Mouse (Mus musculus): ENCODE results near the gene Nfia. TPM values are rescaled to one million over a fixed set of nuclear protein-coding genes. Genes with fewer than 3 reads are reported as not detected.

Gene Nfia
- total RNA-seq, 1 experiment = 0.27 TPM

- H3K36me3 ChIP-seq (ENCODE audit: control insufficient read depth, insufficient read depth, low read length, poor library complexity, severe bottlenecking) = no peaks in the 10 kb centered on the region
- in situ Hi-C loops (cut with MboI; ENCODE audit: low sequenced_read_pairs in 2 of 2, unreplicated experiment in 2 of 2) = no loop called here
Measured at GRCm38 (mm10) chr4:98142879-98143436, 370.4 kb downstream of the Nfia start.

GRCm38 (mm10) chr4:98150576-98150975 lies 378.0 kb downstream of the Nfia start:
- no peaks in the 10 kb centered on the region for H3K9me3 ChIP-seq (ENCODE audit: control insufficient read depth, insufficient read depth, low read depth, low read length)
- DNase-seq (ENCODE audit: low read depth, low spot score) = no peak
- in situ Hi-C loops (cut with MboI; ENCODE audit: low sequenced_read_pairs in 2 of 2, unreplicated experiment in 2 of 2) = no loop called here
- no peak overlapping the region for H3K4me3 ChIP-seq (ENCODE audit: insufficient read depth in 1 of 2, low read depth in 1 of 2, low read length in 2 of 2, poor library complexity in 1 of 2, severe bottlenecking in 1 of 2)
- H3K27ac ChIP-seq (ENCODE audit: insufficient read depth, low read depth, low read length, poor library complexity, severe bottlenecking) = no peak overlapping the region
- H3K4me1 ChIP-seq (ENCODE audit: control insufficient read depth in 2 of 2, insufficient read depth in 2 of 2, low read length in 2 of 2, poor library complexity in 1 of 2) = no peaks in the 10 kb centered on the region
- TF ChIP-seq CHD2 (IDR thresholded peaks at IDR 0.05; ENCODE audit: low read depth, low read length) = no peak
- no peak overlapping the region for H3K9ac ChIP-seq (ENCODE audit: insufficient read depth, low read depth, low read length, poor library complexity, severe bottlenecking)
- no peaks in the 10 kb centered on the region for H3K36me3 ChIP-seq (ENCODE audit: control insufficient read depth, insufficient read depth, low read length, poor library complexity, severe bottlenecking)

More at GRCm38 (mm10) chr4:98142879-98143436, 370.4 kb downstream of the Nfia start:
- no peaks in the 10 kb centered on the region for H3K4me1 ChIP-seq (ENCODE audit: control insufficient read depth in 2 of 2, insufficient read depth in 2 of 2, low read length in 2 of 2, poor library complexity in 1 of 2)
- H3K4me3 ChIP-seq (ENCODE audit: insufficient read depth in 1 of 2, low read depth in 1 of 2, low read length in 2 of 2, poor library complexity in 1 of 2, severe bottlenecking in 1 of 2) = no peak overlapping the region
- H3K9me3 ChIP-seq (ENCODE audit: control insufficient read depth, insufficient read depth, low read depth, low read length) = no peaks in the 10 kb centered on the region
- TF ChIP-seq ZNF384 (IDR thresholded peaks at IDR 0.05; ENCODE audit: low read depth, low read length) (no peak), CHD2 (IDR thresholded peaks at IDR 0.05; ENCODE audit: low read depth, low read length) (no peak), MAFK (IDR thresholded peaks at IDR 0.05; ENCODE audit: insufficient read depth, low read depth, low read length) (no peak), ZC3H11A (IDR thresholded peaks at IDR 0.05; ENCODE audit: borderline replicate concordance, low read depth, low read length) (no peak), HCFC1 (IDR thresholded peaks at IDR 0.05; ENCODE audit: borderline replicate concordance, insufficient read depth, low read length) (no peak)
- no peak overlapping the region for H3K9ac ChIP-seq (ENCODE audit: insufficient read depth, low read depth, low read length, poor library complexity, severe bottlenecking)
- DNase-seq (ENCODE audit: low read depth, low spot score) = no peak
- H3K27ac ChIP-seq (ENCODE audit: insufficient read depth, low read depth, low read length, poor library complexity, severe bottlenecking) = no peak overlapping the region

- Histone ChIP-seq H3K9me3 (ENCODE audit: control insufficient read depth, insufficient read depth, low read depth, low read length) (no peaks in the 10 kb centered on the region), H3K4me1 (ENCODE audit: control insufficient read depth in 2 of 2, insufficient read depth in 2 of 2, low read length in 2 of 2, poor library complexity in 1 of 2) (no peaks in the 10 kb centered on the region), H3K9ac (ENCODE audit: insufficient read depth, low read depth, low read length, poor library complexity, severe bottlenecking) (no peak overlapping the region), H3K4me3 (ENCODE audit: insufficient read depth in 1 of 2, low read depth in 1 of 2, low read length in 2 of 2, poor library complexity in 1 of 2, severe bottlenecking in 1 of 2) (no peak overlapping the region), H3K27ac (ENCODE audit: insufficient read depth, low read depth, low read length, poor library complexity, severe bottlenecking) (no peak overlapping the region), H3K36me3 (ENCODE audit: control insufficient read depth, insufficient read depth, low read length, poor library complexity, severe bottlenecking) (no peaks in the 10 kb centered on the region)
- no peak for DNase-seq (ENCODE audit: low read depth, low spot score)
- in situ Hi-C loops (cut with MboI; ENCODE audit: low sequenced_read_pairs in 2 of 2, unreplicated experiment in 2 of 2) = no loop called here
- no peak for TF ChIP-seq ZNF384 (IDR thresholded peaks at IDR 0.05; ENCODE audit: low read depth, low read length)
- TF ChIP-seq HCFC1 (IDR thresholded peaks at IDR 0.05; ENCODE audit: borderline replicate concordance, insufficient read depth, low read length) = no peak
- no peak for TF ChIP-seq MAFK (IDR thresholded peaks at IDR 0.05; ENCODE audit: insufficient read depth, low read depth, low read length)
- TF ChIP-seq ZC3H11A (IDR thresholded peaks at IDR 0.05; ENCODE audit: borderline replicate concordance, low read depth, low read length) = no peak
- no peak for TF ChIP-seq CHD2 (IDR thresholded peaks at IDR 0.05; ENCODE audit: low read depth, low read length)
Measured at GRCm38 (mm10) chr4:98157921-98158320, 385.4 kb downstream of the Nfia start.

GRCm38 (mm10) chr4:98166379-98166778 lies 393.8 kb downstream of the Nfia start:
- Histone ChIP-seq H3K27ac (ENCODE audit: insufficient read depth, low read depth, low read length, poor library complexity, severe bottlenecking) (no peak overlapping the region), H3K4me1 (ENCODE audit: control insufficient read depth in 2 of 2, insufficient read depth in 2 of 2, low read length in 2 of 2, poor library complexity in 1 of 2) (no peaks in the 10 kb centered on the region), H3K36me3 (ENCODE audit: control insufficient read depth, insufficient read depth, low read length, poor library complexity, severe bottlenecking) (no peaks in the 10 kb centered on the region), H3K4me3 (ENCODE audit: insufficient read depth in 1 of 2, low read depth in 1 of 2, low read length in 2 of 2, poor library complexity in 1 of 2, severe bottlenecking in 1 of 2) (no peak overlapping the region), H3K9me3 (ENCODE audit: control insufficient read depth, insufficient read depth, low read depth, low read length) (no peaks in the 10 kb centered on the region), H3K9ac (ENCODE audit: insufficient read depth, low read depth, low read length, poor library complexity, severe bottlenecking) (no peak overlapping the region)
- in situ Hi-C loops (cut with MboI; ENCODE audit: low sequenced_read_pairs in 2 of 2, unreplicated experiment in 2 of 2) = no loop called here
- DNase-seq (ENCODE audit: low read depth, low spot score) = no peak
- no peak for TF ChIP-seq ZNF384 (IDR thresholded peaks at IDR 0.05; ENCODE audit: low read depth, low read length)

Other genes starting within 250 kb of the Nfia start
- gene E130114P18Rik, start 5.3 kb downstream of the Nfia start, total RNA-seq (2012; rRNA removed) = not detected in 2 replicates

Data from ES-E14 (cell line).